Mouse (Mus musculus): Measurements from ENCODE around the gene Polr3e. TPM values are rescaled to one million over a fixed set of nuclear protein-coding genes. Genes with fewer than 3 reads are reported as not detected.

Gene Polr3e
- polyA plus RNA-seq, 1 experiment from 2014 or later, result 16.1 TPM

DNA sequence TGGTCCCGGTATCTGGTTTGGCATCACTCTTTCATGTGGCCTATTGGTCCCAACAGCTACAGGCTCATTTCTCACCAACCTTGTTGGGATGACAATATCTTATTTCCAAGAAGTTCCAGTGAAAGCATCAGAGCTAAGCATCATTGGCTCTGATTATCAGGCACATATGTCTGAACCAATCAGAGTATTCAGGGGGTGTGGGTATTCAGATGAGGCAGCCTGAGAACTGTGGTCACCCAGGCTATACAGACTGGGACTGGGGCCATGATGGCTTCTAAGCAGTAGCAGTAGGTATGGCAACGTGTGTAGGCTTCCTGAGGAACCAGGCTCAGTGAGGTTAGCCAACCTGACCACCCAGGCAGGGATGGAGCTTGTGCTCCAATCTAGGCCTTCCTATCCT is 36.1 kb upstream of the Polr3e start:
- no peak overlapping the region for H3K4me3 ChIP-seq (ENCODE audit: low read depth, low read length)
- no peaks in the 10 kb centered on the region for H3K9me3 ChIP-seq (ENCODE audit: control insufficient read depth, low read length)
- no peaks in the 10 kb centered on the region for H3K27me3 ChIP-seq (ENCODE audit: control insufficient read depth, insufficient read depth, low read length)
- no peak overlapping the region for H3K27ac ChIP-seq (replicated peaks)
- DNase-seq (ENCODE audit: low spot score) (no peak), ATAC-seq (ENCODE audit: low FRiP score, low TSS enrichment) (no peak)
- H3K4me1 ChIP-seq (replicated peaks; ENCODE audit: control insufficient read depth, insufficient read depth), result no peaks in the 10 kb centered on the region
- peaks cover 35% of the 10 kb centered on the region for H3K36me3 ChIP-seq (ENCODE audit: control insufficient read depth, insufficient read depth, low read length)
- no peak overlapping the region for H3K9ac ChIP-seq (ENCODE audit: low read length)
- 71% methylated on average over 2 of the region's 2 CpGs for WGBS
- no peak overlapping the region for H3K4me2 ChIP-seq (replicated peaks; ENCODE audit: low read depth)
- TF ChIP-seq CTCF (IDR thresholded peaks at IDR 0.05; ENCODE audit: low read depth) (no peak), EP300 (optimal IDR thresholded peaks at IDR 0.05) (no peak)

DNA sequence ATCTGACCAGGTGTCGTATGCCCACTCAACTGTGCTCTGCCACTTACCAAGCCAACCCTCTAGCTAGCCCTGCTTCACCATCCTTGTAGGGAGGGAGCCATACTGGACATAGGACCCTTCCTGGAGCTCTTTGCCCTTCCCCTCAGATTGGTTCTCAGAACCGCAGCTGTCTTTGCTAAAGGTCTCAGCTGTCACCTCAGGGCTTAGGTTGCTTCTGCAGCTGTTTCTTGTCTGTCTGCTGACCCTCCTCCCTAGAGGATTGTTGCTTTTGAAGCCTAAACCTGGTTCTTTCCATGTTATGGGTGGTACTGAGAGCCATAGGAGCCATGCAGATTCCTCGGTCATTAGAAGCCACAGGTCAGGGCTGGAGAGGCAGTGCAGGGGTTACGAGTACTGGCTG is 34.9 kb upstream of the Polr3e start:
- H3K4me3 ChIP-seq (ENCODE audit: low read depth, low read length), result no peak overlapping the region
- H3K27me3 ChIP-seq (ENCODE audit: control insufficient read depth, insufficient read depth, low read length), result no peaks in the 10 kb centered on the region
- TF ChIP-seq EP300 (optimal IDR thresholded peaks at IDR 0.05) (no peak), CTCF (IDR thresholded peaks at IDR 0.05; ENCODE audit: low read depth) (no peak)
- H3K36me3 ChIP-seq (ENCODE audit: control insufficient read depth, insufficient read depth, low read length), result peaks cover 38% of the 10 kb centered on the region
- 72% methylated on average over 4 of the region's 4 CpGs for WGBS
- no peak overlapping the region for H3K27ac ChIP-seq (replicated peaks)
- no peak for DNase-seq (ENCODE audit: low spot score)
- H3K4me2 ChIP-seq (replicated peaks; ENCODE audit: low read depth), result no peak overlapping the region
- no peak overlapping the region for H3K9ac ChIP-seq (ENCODE audit: low read length)
- ATAC-seq (ENCODE audit: low FRiP score, low TSS enrichment), result no peak
- H3K9me3 ChIP-seq (ENCODE audit: control insufficient read depth, low read length), result no peaks in the 10 kb centered on the region
- H3K4me1 ChIP-seq (replicated peaks; ENCODE audit: control insufficient read depth, insufficient read depth), result no peaks in the 10 kb centered on the region

- no peak for ATAC-seq (ENCODE audit: low FRiP score, low TSS enrichment)
- WGBS, result 71% methylated on average over 4 of the region's 4 CpGs
- no peaks in the 10 kb centered on the region for H3K4me1 ChIP-seq (replicated peaks; ENCODE audit: control insufficient read depth, insufficient read depth)
These were observed 33.8 kb upstream of the Polr3e start for GRCm38 (mm10) chr7:120883523-120884290.

GRCm38 (mm10) chr7:120884746-120885145 is 32.8 kb upstream of the Polr3e start:
- Histone ChIP-seq H3K27ac (replicated peaks) (no peak overlapping the region), H3K4me1 (replicated peaks; ENCODE audit: control insufficient read depth, insufficient read depth) (no peaks in the 10 kb centered on the region), H3K4me3 (ENCODE audit: low read depth, low read length) (no peak overlapping the region), H3K9ac (ENCODE audit: low read length) (no peak overlapping the region), H3K27me3 (ENCODE audit: control insufficient read depth, insufficient read depth, low read length) (no peaks in the 10 kb centered on the region), H3K36me3 (ENCODE audit: control insufficient read depth, insufficient read depth, low read length) (peaks cover 43% of the 10 kb centered on the region), H3K9me3 (ENCODE audit: control insufficient read depth, low read length) (no peaks in the 10 kb centered on the region), H3K4me2 (replicated peaks; ENCODE audit: low read depth) (no peak overlapping the region)
- no peak for ATAC-seq (ENCODE audit: low FRiP score, low TSS enrichment)
- 87% methylated on average over 4 of the region's 4 CpGs for WGBS
- DNase-seq (ENCODE audit: low spot score), result no peak
- TF ChIP-seq CTCF (IDR thresholded peaks at IDR 0.05; ENCODE audit: low read depth) (no peak), EP300 (optimal IDR thresholded peaks at IDR 0.05) (no peak)

More at GRCm38 (mm10) chr7:120883523-120884290, 33.8 kb upstream of the Polr3e start:
- Histone ChIP-seq H3K9ac (ENCODE audit: low read length) (no peak overlapping the region), H3K27ac (replicated peaks) (no peak overlapping the region), H3K4me2 (replicated peaks; ENCODE audit: low read depth) (no peak overlapping the region), H3K9me3 (ENCODE audit: control insufficient read depth, low read length) (no peaks in the 10 kb centered on the region), H3K27me3 (ENCODE audit: control insufficient read depth, insufficient read depth, low read length) (no peaks in the 10 kb centered on the region), H3K36me3 (ENCODE audit: control insufficient read depth, insufficient read depth, low read length) (peaks cover 38% of the 10 kb centered on the region), H3K4me3 (ENCODE audit: low read depth, low read length) (no peak overlapping the region)
- TF ChIP-seq CTCF (IDR thresholded peaks at IDR 0.05; ENCODE audit: low read depth) (no peak), EP300 (optimal IDR thresholded peaks at IDR 0.05) (no peak)
- DNase-seq (ENCODE audit: low spot score), result no peak

DNA sequence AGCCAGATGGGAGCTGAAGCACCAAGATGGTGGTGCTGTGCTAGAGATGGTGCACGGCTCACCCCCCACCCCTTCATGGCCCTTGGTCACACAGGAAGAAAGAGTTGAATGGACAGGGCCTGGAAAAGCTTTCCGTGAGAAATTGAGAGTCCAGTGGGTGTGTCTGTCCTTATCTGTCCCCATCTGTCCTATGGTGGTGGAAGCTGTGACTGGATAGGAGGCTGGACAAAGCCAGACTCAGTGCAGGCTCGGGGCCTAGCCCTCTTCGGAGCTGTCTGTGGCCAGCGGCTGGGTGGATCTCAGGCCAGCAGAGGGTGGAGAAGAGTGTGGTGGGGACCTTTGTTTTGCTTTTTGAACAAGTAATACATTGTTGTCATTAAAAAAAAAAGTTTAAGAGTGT is 24.4 kb upstream of the Polr3e start:
- ATAC-seq (ENCODE audit: low FRiP score, low TSS enrichment) (no peak), DNase-seq (ENCODE audit: low spot score) (no peak)
- no peaks in the 10 kb centered on the region for H3K4me1 ChIP-seq (replicated peaks; ENCODE audit: control insufficient read depth, insufficient read depth)
- no peaks in the 10 kb centered on the region for H3K9me3 ChIP-seq (ENCODE audit: control insufficient read depth, low read length)
- TF ChIP-seq EP300 (optimal IDR thresholded peaks at IDR 0.05), result no peak
- no peak overlapping the region for H3K4me3 ChIP-seq (ENCODE audit: low read depth, low read length)
- peaks cover 34% of the 10 kb centered on the region for H3K36me3 ChIP-seq (ENCODE audit: control insufficient read depth, insufficient read depth, low read length)
- WGBS, result 70% methylated on average over 5 of the region's 5 CpGs
- no peak overlapping the region for H3K4me2 ChIP-seq (replicated peaks; ENCODE audit: low read depth)
- no peak overlapping the region for H3K27ac ChIP-seq (replicated peaks)
- H3K27me3 ChIP-seq (ENCODE audit: control insufficient read depth, insufficient read depth, low read length), result no peaks in the 10 kb centered on the region
- H3K9ac ChIP-seq (ENCODE audit: low read length), result no peak overlapping the region

- Histone ChIP-seq H3K9me3 (ENCODE audit: control insufficient read depth, low read length) (no peaks in the 10 kb centered on the region), H3K4me2 (replicated peaks; ENCODE audit: low read depth) (no peak overlapping the region), H3K36me3 (ENCODE audit: control insufficient read depth, insufficient read depth, low read length) (peaks cover 22% of the 10 kb centered on the region), H3K4me1 (replicated peaks; ENCODE audit: control insufficient read depth, insufficient read depth) (no peaks in the 10 kb centered on the region), H3K27ac (replicated peaks) (no peak overlapping the region), H3K9ac (ENCODE audit: low read length) (no peak overlapping the region), H3K27me3 (ENCODE audit: control insufficient read depth, insufficient read depth, low read length) (no peaks in the 10 kb centered on the region), H3K4me3 (ENCODE audit: low read depth, low read length) (no peak overlapping the region)
- DNase-seq (ENCODE audit: low spot score) (no peak), ATAC-seq (ENCODE audit: low FRiP score, low TSS enrichment) (no peak)
- no peak for TF ChIP-seq CTCF (IDR thresholded peaks at IDR 0.05; ENCODE audit: low read depth)
- no peak for TF ChIP-seq EP300 (optimal IDR thresholded peaks at IDR 0.05)
- WGBS, result 87% methylated on average over 7 of the region's 7 CpGs
These were observed 20.5 kb upstream of the Polr3e start for GRCm38 (mm10) chr7:120897054-120897453.

All from stomach, postnatal 0 days (tissue).